In genomic region chr19:6909021-6909420, GRCm38 (mm10) we compare ENCODE assay signal across 9 mouse cellular contexts. TPM values are rescaled to one million over a fixed set of nuclear protein-coding genes. Genes with fewer than 3 reads are reported as not detected.
DNase-seq lines count a peak whose midpoint lies in the region; ATAC-seq and TF ChIP-seq lines count a peak whose summit lies in the region.
"Had no signal": no experiment of that assay in that cellular context is flagged by ENCODE, and none has a peak within 500 bp of the region (broad histone marks: within the 10 kb centered on the region; RNA-seq: fewer than 3 reads in every experiment).

No protein-coding gene starts in this region.

- TF ChIP-seq RAD21 in MEL (IDR thresholded peaks at IDR 0.05; ENCODE audit: low read depth, low read length), result no peak

- H3K4me2 ChIP-seq in heart, embryonic 16.5 days (ENCODE audit: low read depth, low read length), result peak overlapping the region; percentile 76
- H3K4me2 ChIP-seq in hindbrain, embryonic 11.5 days (replicated peaks; ENCODE audit: low read depth, low read length), result peak overlapping the region; percentile 73

- H3K9me3 ChIP-seq in heart, embryonic 16.5 days (replicated peaks; ENCODE audit: control insufficient read depth, low read length), result no peaks in the 10 kb centered on the region
- no peaks in the 10 kb centered on the region for H3K9me3 ChIP-seq in MEL (replicated peaks; ENCODE audit: insufficient read depth, low read length)
- H3K9me3 ChIP-seq in hindbrain, embryonic 11.5 days (ENCODE audit: control insufficient read depth, low read length), result no peaks in the 10 kb centered on the region
- no peaks in the 10 kb centered on the region for H3K9me3 ChIP-seq in midbrain, embryonic 10.5 days (replicated peaks)

- H3K27ac ChIP-seq in heart, embryonic 16.5 days (ENCODE audit: low read length), result peak overlapping the region; percentile 100
- peak overlapping the region; percentile 99 for H3K27ac ChIP-seq in MEL (ENCODE audit: control insufficient read depth, low read depth, low read length)
- H3K27ac ChIP-seq in hindbrain, embryonic 11.5 days (ENCODE audit: low read depth, low read length), result peak overlapping the region; percentile 95
- H3K27ac ChIP-seq in midbrain, embryonic 10.5 days (replicated peaks), result peak overlapping the region; percentile 90

- ATAC-seq in heart, embryonic 16.5 days (replicated peaks; ENCODE audit: extremely low read depth, insufficient read depth, low FRiP score), result 0 out of 2 replicates have a peak, but pooled peaks have one; percentile 0
- no peak for ATAC-seq in hindbrain, embryonic 11.5 days (ENCODE audit: low FRiP score)

- TF ChIP-seq POLR2A in MEL (IDR thresholded peaks at IDR 0.05; ENCODE audit: control insufficient read depth in 1 of 2, insufficient read depth in 1 of 2, low read depth in 1 of 2, low read length in 2 of 2, poor library complexity in 1 of 2), result no peak

- H3K36me3 ChIP-seq in heart, embryonic 16.5 days (ENCODE audit: control insufficient read depth, insufficient read depth), result peaks cover 39% of the 10 kb centered on the region
- H3K36me3 ChIP-seq in MEL (ENCODE audit: control insufficient read depth in 1 of 2, insufficient read depth in 2 of 2, low read length in 2 of 2), result peaks cover 3 to 10% of the 10 kb centered on the region in 2 experiments
- H3K36me3 ChIP-seq in hindbrain, embryonic 11.5 days (ENCODE audit: control insufficient read depth, insufficient read depth, low read length), result peaks cover 12% of the 10 kb centered on the region
- peaks cover 64% of the 10 kb centered on the region for H3K36me3 ChIP-seq in midbrain, embryonic 10.5 days

- TF ChIP-seq EP300 in MEL (IDR thresholded peaks at IDR 0.05; ENCODE audit: low read depth in 1 of 2, low read length in 2 of 2), result no peak

- H3K4me3 ChIP-seq in heart, embryonic 16.5 days (ENCODE audit: low read length), result peak overlapping the region; percentile 69
- H3K4me3 ChIP-seq in MEL (ENCODE audit: control insufficient read depth in 1 of 2, insufficient read depth in 1 of 2, low read depth in 2 of 2, low read length in 2 of 2), result peak overlapping the region; percentile 65 to 88
- H3K4me3 ChIP-seq in hindbrain, embryonic 11.5 days (ENCODE audit: low read depth, low read length), result peak overlapping the region; percentile 61
- H3K4me3 ChIP-seq in midbrain, embryonic 10.5 days, result peak overlapping the region; percentile 82

- 6% methylated on average over 11 of the region's 11 CpGs for WGBS in heart, embryonic 16.5 days
- 11% methylated on average over 11 of the region's 11 CpGs for WGBS in hindbrain, embryonic 11.5 days
- WGBS in midbrain, embryonic 10.5 days, result 14% methylated on average over 11 of the region's 11 CpGs

- TF ChIP-seq CTCF in MEL (IDR thresholded peaks at IDR 0.05 in 2 of 3, conservative IDR thresholded peaks at IDR 0.05 in 1 of 3; ENCODE audit: control insufficient read depth in 1 of 3, insufficient read depth in 1 of 3, low read depth in 2 of 3, low read length in 3 of 3, poor library complexity in 1 of 3, severe bottlenecking in 1 of 3), result no peak

- peak overlapping the region; percentile 85 for H3K9ac ChIP-seq in heart, embryonic 16.5 days (ENCODE audit: low read length)
- peak overlapping the region; percentile 92 for H3K9ac ChIP-seq in MEL (ENCODE audit: control insufficient read depth, low read depth, low read length, poor library complexity, severe bottlenecking)
- H3K9ac ChIP-seq in hindbrain, embryonic 11.5 days (ENCODE audit: low read depth, low read length), result peak overlapping the region; percentile 60

- no peak for DNase-seq in heart, adult 9 months (ENCODE audit: low spot score in 2 of 2)
- DNase-seq in MEL (ENCODE audit: low read depth, low spot score), result no peak
- DNase-seq in hindbrain, embryonic 11.5 days (ENCODE audit: low spot score), result no peak
- no peak for DNase-seq in midbrain, embryonic 10.5 days (ENCODE audit: low spot score)
- no peak for DNase-seq in adrenal gland, postnatal 4 days (ENCODE audit: low spot score in 2 of 2)
- DNase-seq in retina, embryonic 14.5 days (ENCODE audit: low spot score), result no peak
- DNase-seq in cerebellum, adult 11-12 months, result no peak

- peaks cover 30% of the 10 kb centered on the region for H3K79me2 ChIP-seq in MEL (ENCODE audit: control insufficient read depth, insufficient read depth, low read length, poor library complexity)

- peaks cover 21% of the 10 kb centered on the region for H3K4me1 ChIP-seq in heart, embryonic 16.5 days (ENCODE audit: control insufficient read depth, insufficient read depth, low read length)
- peaks cover 0 to 8% of the 10 kb centered on the region in 2 experiments; a peak in 2 of 4 replicates for H3K4me1 ChIP-seq in MEL (ENCODE audit: control insufficient read depth in 1 of 2, insufficient read depth in 2 of 2, low read length in 2 of 2)
- peaks cover 12% of the 10 kb centered on the region for H3K4me1 ChIP-seq in hindbrain, embryonic 11.5 days (replicated peaks; ENCODE audit: control insufficient read depth, insufficient read depth, low read length)
- peaks cover 34% of the 10 kb centered on the region for H3K4me1 ChIP-seq in midbrain, embryonic 10.5 days

- H3K27me3 ChIP-seq in heart, embryonic 16.5 days (ENCODE audit: control insufficient read depth, insufficient read depth, low read length), result no peaks in the 10 kb centered on the region
- no peaks in the 10 kb centered on the region for H3K27me3 ChIP-seq in MEL (ENCODE audit: control insufficient read depth in 1 of 2, insufficient read depth in 2 of 2, low read length in 2 of 2)
- H3K27me3 ChIP-seq in hindbrain, embryonic 11.5 days (ENCODE audit: control insufficient read depth, insufficient read depth, low read length), result no peaks in the 10 kb centered on the region
- H3K27me3 ChIP-seq in midbrain, embryonic 10.5 days (ENCODE audit: low read depth, poor library complexity, severe bottlenecking), result no peaks in the 10 kb centered on the region
- H3K27me3 ChIP-seq: Patski had no signal

TF ChIP-seq in MEL, 35 proteins besides CTCF, POLR2A, EP300 and RAD21:
- TF ChIP-seq ZNF384 (IDR thresholded peaks at IDR 0.05; ENCODE audit: low read depth, low read length) (no peak), CHD2 (IDR thresholded peaks at IDR 0.05; ENCODE audit: low read length) (no peak), NELFE (IDR thresholded peaks at IDR 0.05; ENCODE audit: low read depth, low read length) (no peak), NRF1 (IDR thresholded peaks at IDR 0.05; ENCODE audit: insufficient read depth, low read depth, low read length, poor library complexity, severe bottlenecking) (no peak)

RNA-seq across cellular contexts. Expression of gene Trmt112, which starts 0.5 kb away (rescaled TPM):
- polyA plus RNA-seq in heart, embryonic 16.5 days (2015; fragmentation: Nextera tagmentation; extraction: Ambion mirVana), result 80.0 and 93.0 TPM in 2 replicates
- 285 and 294 TPM in 2 replicates for total RNA-seq in MEL (2012; rRNA removed)
- 100 to 1,000 TPM in 1 of 2 experiments, not detected in 1; 319 TPM for polyA plus RNA-seq in MEL (2012; ENCODE audit: insufficient read depth in 1 of 2, insufficient read length in 2 of 2, low read depth in 1 of 2, low replicate concordance in 2 of 2, missing spikeins in 1 of 2)
- 142 and 147 TPM in 2 replicates for polyA plus RNA-seq in hindbrain, embryonic 11.5 days (2014; fragmentation: Nextera tagmentation; extraction: Ambion mirVana)
- 150 and 156 TPM in 2 replicates for polyA plus RNA-seq in midbrain, embryonic 10.5 days (2016; fragmentation: Nextera tagmentation; extraction: Ambion mirVana)
- 100 to 1,000 TPM in 1 of 2 experiments, 10 to 100 TPM in 1; 98.3 to 101 TPM for total RNA-seq in adrenal gland, postnatal 4 days (2021)

RNA-seq across cellular contexts. Expression of gene Prdx5, which starts 0.9 kb away (rescaled TPM):
- polyA plus RNA-seq in heart, embryonic 16.5 days (2015; fragmentation: Nextera tagmentation; extraction: Ambion mirVana), result 383 and 415 TPM in 2 replicates
- 127 and 130 TPM in 2 replicates for total RNA-seq in MEL (2012; rRNA removed)
- polyA plus RNA-seq in MEL (2012; ENCODE audit: insufficient read depth in 1 of 2, insufficient read length in 2 of 2, low read depth in 1 of 2, low replicate concordance in 2 of 2, missing spikeins in 1 of 2), result 100 to 1,000 TPM in 1 of 2 experiments, not detected in 1; 246 TPM
- 126 and 138 TPM in 2 replicates for polyA plus RNA-seq in hindbrain, embryonic 11.5 days (2014; fragmentation: Nextera tagmentation; extraction: Ambion mirVana)
- polyA plus RNA-seq in midbrain, embryonic 10.5 days (2016; fragmentation: Nextera tagmentation; extraction: Ambion mirVana), result 169 and 180 TPM in 2 replicates
- total RNA-seq in adrenal gland, postnatal 4 days (2021), result 100 to 1,000 TPM; 199 to 210 TPM

RNA-seq across cellular contexts. Expression of gene Esrra, which starts 12.6 kb away (rescaled TPM):
- 43.4 and 48.2 TPM in 2 replicates for polyA plus RNA-seq in heart, embryonic 16.5 days (2015; fragmentation: Nextera tagmentation; extraction: Ambion mirVana)
- 30.5 and 40.9 TPM in 2 replicates for total RNA-seq in MEL (2012; rRNA removed)
- polyA plus RNA-seq in MEL (2012; ENCODE audit: insufficient read depth in 1 of 2, insufficient read length in 2 of 2, low read depth in 1 of 2, low replicate concordance in 2 of 2, missing spikeins in 1 of 2), result 10 to 100 TPM in 1 of 2 experiments, not detected in 1; 32.5 TPM
- 4.1 and 5.0 TPM in 2 replicates for polyA plus RNA-seq in hindbrain, embryonic 11.5 days (2014; fragmentation: Nextera tagmentation; extraction: Ambion mirVana)
- polyA plus RNA-seq in midbrain, embryonic 10.5 days (2016; fragmentation: Nextera tagmentation; extraction: Ambion mirVana), result 8.9 and 9.5 TPM in 2 replicates
- 10 to 100 TPM; 47.0 to 47.9 TPM for total RNA-seq in adrenal gland, postnatal 4 days (2021)

RNA-seq across cellular contexts. Expression of gene Catsperz, which starts 16.2 kb away (rescaled TPM):
- polyA plus RNA-seq in heart, embryonic 16.5 days (2015; fragmentation: Nextera tagmentation; extraction: Ambion mirVana), result 2.8 and 3.9 TPM in 2 replicates
- 0.65 TPM in 1 of 2 replicates, not detected in the other for total RNA-seq in MEL (2012; rRNA removed)
- 1 to 10 TPM in 1 of 2 experiments, not detected in 1; 2.4 TPM for polyA plus RNA-seq in MEL (2012; ENCODE audit: insufficient read depth in 1 of 2, insufficient read length in 2 of 2, low read depth in 1 of 2, low replicate concordance in 2 of 2, missing spikeins in 1 of 2)
- 0.54 TPM in 1 of 2 replicates, not detected in the other for polyA plus RNA-seq in hindbrain, embryonic 11.5 days (2014; fragmentation: Nextera tagmentation; extraction: Ambion mirVana)
- polyA plus RNA-seq in midbrain, embryonic 10.5 days (2016; fragmentation: Nextera tagmentation; extraction: Ambion mirVana), result 0.35 and 0.43 TPM in 2 replicates
- total RNA-seq in adrenal gland, postnatal 4 days (2021), result 1 to 10 TPM; 1.2 to 1.4 TPM

RNA-seq across cellular contexts. Expression of gene Kcnk4, which starts 25.3 kb away (rescaled TPM):
- polyA plus RNA-seq in heart, embryonic 16.5 days (2015; fragmentation: Nextera tagmentation; extraction: Ambion mirVana), result 0.50 and 0.95 TPM in 2 replicates
- 0.15 TPM in 1 of 2 replicates, not detected in the other for total RNA-seq in MEL (2012; rRNA removed)
- 1 to 10 TPM in 1 of 2 experiments, not detected in 1; 1.8 TPM for polyA plus RNA-seq in MEL (2012; ENCODE audit: insufficient read depth in 1 of 2, insufficient read length in 2 of 2, low read depth in 1 of 2, low replicate concordance in 2 of 2, missing spikeins in 1 of 2)
- 0.18 and 0.49 TPM in 2 replicates for polyA plus RNA-seq in hindbrain, embryonic 11.5 days (2014; fragmentation: Nextera tagmentation; extraction: Ambion mirVana)
- 0.11 TPM in 1 of 2 replicates, not detected in the other for polyA plus RNA-seq in midbrain, embryonic 10.5 days (2016; fragmentation: Nextera tagmentation; extraction: Ambion mirVana)
- total RNA-seq in adrenal gland, postnatal 4 days (2021), result under 1 TPM; 0.14 to 0.34 TPM
